Mouse (Mus musculus): ENCODE measurements around the gene Tmem139.

Tmem139 gene

DNA sequence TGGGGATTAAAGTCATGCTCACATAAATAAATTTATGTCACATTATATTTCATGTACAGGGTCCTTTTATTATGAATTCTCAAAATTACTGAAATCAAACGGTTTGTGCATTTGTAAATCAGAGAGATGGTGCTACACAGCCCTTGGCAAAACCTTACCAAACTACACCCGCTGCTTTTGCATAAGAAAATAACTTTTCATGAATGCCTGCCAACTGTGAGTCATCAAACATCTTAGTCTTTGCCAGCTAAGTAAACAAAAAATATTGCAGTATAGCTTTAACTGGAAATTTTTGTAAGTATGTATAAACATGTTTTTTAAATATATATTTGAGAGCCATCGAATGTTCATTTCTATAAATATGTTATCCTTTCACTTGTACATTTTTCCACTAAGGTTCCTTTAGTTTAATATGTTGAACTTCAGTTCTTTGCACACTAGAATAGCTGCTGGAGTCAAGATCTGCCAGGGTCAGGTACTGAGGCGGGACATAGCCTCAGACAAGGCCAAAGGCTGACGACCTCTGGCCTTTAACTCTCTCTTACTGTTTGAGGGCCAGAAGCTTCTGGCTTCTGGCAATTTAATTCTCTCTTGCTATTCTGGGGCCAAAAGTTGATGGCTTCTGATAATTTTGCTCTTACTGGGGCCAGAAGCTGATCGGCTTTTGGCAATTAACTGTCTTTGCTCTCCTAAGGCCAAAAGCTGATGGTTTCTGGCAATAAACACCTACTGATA lies 20.3 kb upstream of the Tmem139 start:
- H3K36me3 ChIP-seq (ENCODE audit: insufficient read depth, low read length) = no peaks in the 10 kb centered on the region
- peaks cover 10% of the 10 kb centered on the region for H3K27me3 ChIP-seq (ENCODE audit: insufficient read depth, low read length)
- H3K9me3 ChIP-seq (ENCODE audit: low read length) = no peaks in the 10 kb centered on the region
- TF ChIP-seq POU5F1 (IDR thresholded peaks at IDR 0.05; ENCODE audit: borderline replicate concordance, low read length) = no peak
- TF ChIP-seq CTCF (conservative IDR thresholded peaks at IDR 0.05; ENCODE audit: low read length) = no peak
- TF ChIP-seq NANOG (IDR thresholded peaks at IDR 0.05; ENCODE audit: borderline replicate concordance, low read length) = no peak
- peaks cover 7% of the 10 kb centered on the region for H3K4me1 ChIP-seq (replicated peaks; ENCODE audit: low read depth, low read length)
- no peak overlapping the region for H3K4me3 ChIP-seq (replicated peaks; ENCODE audit: low read length)

GRCm38 (mm10) chr6:42245711-42246353 lies 15.9 kb upstream of the Tmem139 start, which contains the start of gene Gstk1:
Gstk1 (plus strand) TSS chr6:42245935.
- H3K4me1 ChIP-seq (replicated peaks; ENCODE audit: low read depth, low read length) = peaks cover 21% of the 10 kb centered on the region
- peaks cover 26% of the 10 kb centered on the region for H3K27me3 ChIP-seq (ENCODE audit: insufficient read depth, low read length)
- peak within 1 kb of the TSS; percentile 77 for H3K4me3 ChIP-seq (replicated peaks; ENCODE audit: low read length)
- no peaks in the 10 kb centered on the region for H3K36me3 ChIP-seq (ENCODE audit: insufficient read depth, low read length)
- TF ChIP-seq NANOG (IDR thresholded peaks at IDR 0.05; ENCODE audit: borderline replicate concordance, low read length) (no peak), POU5F1 (IDR thresholded peaks at IDR 0.05; ENCODE audit: borderline replicate concordance, low read length) (no peak), CTCF (conservative IDR thresholded peaks at IDR 0.05; ENCODE audit: low read length) (no peak)
- H3K9me3 ChIP-seq (ENCODE audit: low read length) = no peaks in the 10 kb centered on the region

DNA sequence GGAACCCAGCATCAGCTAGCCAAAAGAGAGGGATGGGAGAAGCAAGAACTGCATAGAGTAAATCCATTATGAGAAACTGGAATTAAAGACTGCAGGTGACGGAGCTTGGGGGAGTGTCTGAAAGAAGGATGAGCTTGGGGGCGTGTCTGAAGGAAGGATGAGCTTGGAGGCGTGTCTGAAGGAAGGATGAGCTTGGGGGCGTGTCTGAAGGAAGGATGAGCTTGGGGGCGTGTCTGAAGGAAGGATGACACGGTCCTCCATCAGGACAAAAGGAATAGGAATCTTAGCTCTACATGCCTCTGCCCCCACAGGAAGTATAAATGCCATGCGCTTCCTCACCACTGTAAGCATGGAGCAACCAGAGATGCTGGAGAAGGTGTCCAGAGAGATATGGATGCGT lies 14.6 kb upstream of the Tmem139 start:
- Histone ChIP-seq H3K27me3 (ENCODE audit: insufficient read depth, low read length) (peaks cover 27% of the 10 kb centered on the region), H3K9me3 (ENCODE audit: low read length) (no peaks in the 10 kb centered on the region), H3K4me3 (replicated peaks; ENCODE audit: low read length) (no peak overlapping the region), H3K36me3 (ENCODE audit: insufficient read depth, low read length) (no peaks in the 10 kb centered on the region), H3K4me1 (replicated peaks; ENCODE audit: low read depth, low read length) (peaks cover 21% of the 10 kb centered on the region)
- TF ChIP-seq CTCF (conservative IDR thresholded peaks at IDR 0.05; ENCODE audit: low read length) = no peak
- no peak for TF ChIP-seq POU5F1 (IDR thresholded peaks at IDR 0.05; ENCODE audit: borderline replicate concordance, low read length)
- TF ChIP-seq NANOG (IDR thresholded peaks at IDR 0.05; ENCODE audit: borderline replicate concordance, low read length) = no peak

DNA sequence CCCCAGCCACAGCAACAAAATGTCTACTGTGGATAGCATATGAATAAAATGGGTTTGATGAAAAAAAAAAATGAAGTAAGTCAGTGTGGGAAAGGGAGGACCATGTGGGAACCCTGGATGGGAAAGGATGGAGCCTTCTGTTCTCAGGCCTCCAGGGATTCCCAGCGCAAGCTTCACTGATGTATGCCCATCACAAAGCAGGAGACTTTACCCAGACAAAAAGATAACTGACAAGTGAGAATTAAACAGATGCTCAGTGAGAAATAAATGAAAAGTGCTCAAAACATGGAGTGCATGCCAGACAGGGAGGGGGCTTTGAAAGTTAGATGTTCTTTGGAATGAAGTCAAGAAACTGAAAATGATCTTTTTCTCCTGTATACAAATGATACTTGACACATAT lies 13.8 kb upstream of the Tmem139 start:
- Histone ChIP-seq H3K27me3 (ENCODE audit: insufficient read depth, low read length) (peaks cover 27% of the 10 kb centered on the region), H3K4me1 (replicated peaks; ENCODE audit: low read depth, low read length) (peaks cover 21% of the 10 kb centered on the region), H3K9me3 (ENCODE audit: low read length) (no peaks in the 10 kb centered on the region), H3K36me3 (ENCODE audit: insufficient read depth, low read length) (no peaks in the 10 kb centered on the region), H3K4me3 (replicated peaks; ENCODE audit: low read length) (no peak overlapping the region)
- TF ChIP-seq CTCF (conservative IDR thresholded peaks at IDR 0.05; ENCODE audit: low read length) = no peak
- TF ChIP-seq NANOG (IDR thresholded peaks at IDR 0.05; ENCODE audit: borderline replicate concordance, low read length) = no peak
- TF ChIP-seq POU5F1 (IDR thresholded peaks at IDR 0.05; ENCODE audit: borderline replicate concordance, low read length) = no peak

GRCm38 (mm10) chr6:42251791-42252190 lies 10.0 kb upstream of the Tmem139 start:
- TF ChIP-seq CTCF (conservative IDR thresholded peaks at IDR 0.05; ENCODE audit: low read length) (no peak), NANOG (IDR thresholded peaks at IDR 0.05; ENCODE audit: borderline replicate concordance, low read length) (no peak), POU5F1 (IDR thresholded peaks at IDR 0.05; ENCODE audit: borderline replicate concordance, low read length) (no peak)

DNA sequence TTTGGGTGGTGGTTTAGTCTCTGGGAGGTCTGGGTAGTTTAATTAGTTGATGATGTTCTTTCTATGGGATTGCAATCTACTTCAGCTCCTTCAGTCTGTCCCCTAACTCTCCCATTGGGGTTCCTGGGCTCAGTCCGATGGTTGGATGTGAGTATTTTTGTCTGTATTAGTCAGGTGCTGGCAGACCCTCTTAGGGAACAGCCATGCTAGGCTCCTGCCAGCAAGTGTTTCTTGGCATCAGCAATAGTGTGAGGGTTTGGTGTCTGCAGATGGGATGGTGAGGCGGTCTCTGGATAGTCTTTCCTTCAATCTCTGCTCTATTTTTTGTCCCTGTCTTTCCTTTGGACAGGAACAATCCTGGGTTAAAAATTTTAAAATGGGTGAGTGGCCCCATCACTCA lies 8.7 kb upstream of the Tmem139 start:
- H3K36me3 ChIP-seq (ENCODE audit: insufficient read depth, low read length) = no peaks in the 10 kb centered on the region
- no peak overlapping the region for H3K4me3 ChIP-seq (replicated peaks; ENCODE audit: low read length)
- no peaks in the 10 kb centered on the region for H3K9me3 ChIP-seq (ENCODE audit: low read length)
- H3K27me3 ChIP-seq (ENCODE audit: insufficient read depth, low read length) = peaks cover 4% of the 10 kb centered on the region; the same call in 1 of the 2 replicates
- peaks cover 20% of the 10 kb centered on the region for H3K4me1 ChIP-seq (replicated peaks; ENCODE audit: low read depth, low read length)
- no peak for TF ChIP-seq NANOG (IDR thresholded peaks at IDR 0.05; ENCODE audit: borderline replicate concordance, low read length)
- TF ChIP-seq CTCF (conservative IDR thresholded peaks at IDR 0.05; ENCODE audit: low read length) = no peak
- no peak for TF ChIP-seq POU5F1 (IDR thresholded peaks at IDR 0.05; ENCODE audit: borderline replicate concordance, low read length)

More at GRCm38 (mm10) chr6:42251791-42252190, 10.0 kb upstream of the Tmem139 start:
- peaks cover 18% of the 10 kb centered on the region for H3K4me1 ChIP-seq (replicated peaks; ENCODE audit: low read depth, low read length)
- H3K4me3 ChIP-seq (replicated peaks; ENCODE audit: low read length) = no peak overlapping the region
- no peaks in the 10 kb centered on the region for H3K36me3 ChIP-seq (ENCODE audit: insufficient read depth, low read length)
- peaks cover 17% of the 10 kb centered on the region for H3K27me3 ChIP-seq (ENCODE audit: insufficient read depth, low read length)
- no peaks in the 10 kb centered on the region for H3K9me3 ChIP-seq (ENCODE audit: low read length)

GRCm38 (mm10) chr6:42257303-42257863 lies 4.4 kb upstream of the Tmem139 start:
- Histone ChIP-seq H3K4me1 (replicated peaks; ENCODE audit: low read depth, low read length) (peaks cover 38% of the 10 kb centered on the region), H3K4me3 (replicated peaks; ENCODE audit: low read length) (no peak overlapping the region), H3K27me3 (ENCODE audit: insufficient read depth, low read length) (peaks cover 6% of the 10 kb centered on the region; the same call in 1 of the 2 replicates), H3K36me3 (ENCODE audit: insufficient read depth, low read length) (no peaks in the 10 kb centered on the region), H3K9me3 (ENCODE audit: low read length) (no peaks in the 10 kb centered on the region)
- TF ChIP-seq POU5F1 (IDR thresholded peaks at IDR 0.05; ENCODE audit: borderline replicate concordance, low read length) (no peak), CTCF (conservative IDR thresholded peaks at IDR 0.05; ENCODE audit: low read length) (peak; percentile 49), NANOG (IDR thresholded peaks at IDR 0.05; ENCODE audit: borderline replicate concordance, low read length) (no peak)

DNA sequence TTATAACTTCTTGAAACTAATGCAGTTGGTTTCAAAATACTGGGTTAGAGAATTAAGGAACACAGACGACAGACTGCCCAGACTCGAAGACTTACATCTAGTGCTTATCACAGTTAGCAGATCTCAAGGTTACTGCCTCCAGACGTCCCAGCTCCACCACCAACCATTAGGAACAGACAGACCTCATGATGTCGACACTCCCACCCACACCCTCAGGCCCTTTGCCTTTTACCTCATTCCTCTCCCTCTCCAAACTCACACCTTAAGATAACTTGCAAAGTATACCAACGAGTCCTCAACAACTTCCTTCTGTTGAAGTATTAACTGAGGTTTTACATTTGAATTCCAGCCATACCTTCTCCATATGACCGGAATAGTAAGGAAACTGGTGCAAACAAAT lies 1.3 kb upstream of the Tmem139 start:
- no peak for TF ChIP-seq NANOG (IDR thresholded peaks at IDR 0.05; ENCODE audit: borderline replicate concordance, low read length)
- TF ChIP-seq CTCF (conservative IDR thresholded peaks at IDR 0.05; ENCODE audit: low read length) = no peak
- no peak for TF ChIP-seq POU5F1 (IDR thresholded peaks at IDR 0.05; ENCODE audit: borderline replicate concordance, low read length)
- Histone ChIP-seq H3K36me3 (ENCODE audit: insufficient read depth, low read length) (no peaks in the 10 kb centered on the region), H3K9me3 (ENCODE audit: low read length) (no peaks in the 10 kb centered on the region), H3K4me3 (replicated peaks; ENCODE audit: low read length) (no peak overlapping the region), H3K27me3 (ENCODE audit: insufficient read depth, low read length) (0 out of 2 replicates have a peak, but pooled peaks cover 4% of the 10 kb centered on the region), H3K4me1 (replicated peaks; ENCODE audit: low read depth, low read length) (peaks cover 48% of the 10 kb centered on the region)

Measured in E14TG2a.4 (cell line).